Mouse (Mus musculus): ENCODE measurements at regions not wholly inside any gene's neighbourhood (a gene's known extent, or its start where the extent isn't known, plus 50 kb on each side); places are given as distances from the start of the nearest gene placed in this dataset.

DNA sequence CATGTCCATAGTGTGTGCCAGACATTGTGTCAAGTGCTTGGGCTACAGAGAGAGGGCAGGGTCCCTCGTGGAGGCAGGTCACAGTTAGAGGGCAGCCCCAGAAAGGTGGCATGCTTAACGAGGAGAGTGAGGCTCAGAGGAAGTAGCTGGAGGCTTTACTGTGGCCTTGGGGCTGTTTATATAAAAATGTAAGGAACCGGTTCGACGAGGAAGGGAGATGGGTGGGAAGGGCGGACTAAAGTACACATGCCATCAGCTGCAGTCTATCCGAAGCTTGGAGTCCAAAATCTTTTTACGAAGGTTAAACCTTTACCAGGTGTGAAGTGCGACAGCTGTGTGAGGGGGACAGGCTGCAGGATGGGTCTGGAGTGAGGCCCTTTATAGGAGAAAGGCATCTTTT, 115.5 kb upstream of the Klf14 start:
- Histone ChIP-seq H3K9ac (ENCODE audit: low read depth, low read length) (no peak overlapping the region), H3K4me3 (ENCODE audit: low read depth, low read length) (no peak overlapping the region), H3K9me3 (ENCODE audit: control insufficient read depth) (no peaks in the 10 kb centered on the region), H3K4me2 (replicated peaks; ENCODE audit: low read depth) (no peak overlapping the region), H3K4me1 (replicated peaks; ENCODE audit: control insufficient read depth, insufficient read depth, low read length) (peaks cover 15% of the 10 kb centered on the region; the same call in 1 of the 2 replicates), H3K27ac (ENCODE audit: low read depth, low read length) (peak overlapping the region; percentile 21; the same call in 1 of the 2 replicates), H3K36me3 (ENCODE audit: control insufficient read depth, insufficient read depth) (no peaks in the 10 kb centered on the region), H3K27me3 (replicated peaks; ENCODE audit: control insufficient read depth, insufficient read depth, low read length) (no peaks in the 10 kb centered on the region)
- peak; percentile 58 for ATAC-seq
- WGBS, result 22% methylated on average over 9 of the region's 9 CpGs
- TF ChIP-seq CTCF (IDR thresholded peaks at IDR 0.05; ENCODE audit: low read depth), result no peak

DNA sequence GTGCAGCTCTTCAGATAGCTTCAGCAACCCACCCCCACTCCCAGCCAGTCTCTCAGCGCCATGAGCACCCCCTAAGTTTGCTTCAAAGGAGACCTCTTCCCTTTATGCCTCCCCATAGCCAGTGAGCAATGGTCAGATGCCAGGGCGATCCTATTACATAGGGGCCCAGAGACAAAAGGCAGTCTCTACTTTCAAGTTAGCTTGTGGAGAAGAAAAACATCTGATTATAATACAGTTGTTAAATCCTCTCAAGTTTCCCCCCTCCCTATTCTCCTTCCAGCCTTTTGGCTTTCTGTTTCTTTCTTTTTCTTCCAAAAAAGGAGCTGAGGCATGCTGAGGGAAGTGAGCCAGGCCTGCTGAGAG, 116.3 kb upstream of the Klf14 start:
- H3K4me2 ChIP-seq (replicated peaks; ENCODE audit: low read depth), result no peak overlapping the region
- peaks cover 17% of the 10 kb centered on the region; the same call in 1 of the 2 replicates for H3K4me1 ChIP-seq (replicated peaks; ENCODE audit: control insufficient read depth, insufficient read depth, low read length)
- no peaks in the 10 kb centered on the region for H3K9me3 ChIP-seq (ENCODE audit: control insufficient read depth)
- H3K36me3 ChIP-seq (ENCODE audit: control insufficient read depth, insufficient read depth), result no peaks in the 10 kb centered on the region
- 56% methylated on average over 2 of the region's 2 CpGs for WGBS
- no peak for TF ChIP-seq CTCF (IDR thresholded peaks at IDR 0.05; ENCODE audit: low read depth)
- H3K4me3 ChIP-seq (ENCODE audit: low read depth, low read length), result no peak overlapping the region
- H3K27me3 ChIP-seq (replicated peaks; ENCODE audit: control insufficient read depth, insufficient read depth, low read length), result no peaks in the 10 kb centered on the region
- H3K9ac ChIP-seq (ENCODE audit: low read depth, low read length), result no peak overlapping the region
- H3K27ac ChIP-seq (ENCODE audit: low read depth, low read length), result no peak overlapping the region
- ATAC-seq, result no peak

DNA sequence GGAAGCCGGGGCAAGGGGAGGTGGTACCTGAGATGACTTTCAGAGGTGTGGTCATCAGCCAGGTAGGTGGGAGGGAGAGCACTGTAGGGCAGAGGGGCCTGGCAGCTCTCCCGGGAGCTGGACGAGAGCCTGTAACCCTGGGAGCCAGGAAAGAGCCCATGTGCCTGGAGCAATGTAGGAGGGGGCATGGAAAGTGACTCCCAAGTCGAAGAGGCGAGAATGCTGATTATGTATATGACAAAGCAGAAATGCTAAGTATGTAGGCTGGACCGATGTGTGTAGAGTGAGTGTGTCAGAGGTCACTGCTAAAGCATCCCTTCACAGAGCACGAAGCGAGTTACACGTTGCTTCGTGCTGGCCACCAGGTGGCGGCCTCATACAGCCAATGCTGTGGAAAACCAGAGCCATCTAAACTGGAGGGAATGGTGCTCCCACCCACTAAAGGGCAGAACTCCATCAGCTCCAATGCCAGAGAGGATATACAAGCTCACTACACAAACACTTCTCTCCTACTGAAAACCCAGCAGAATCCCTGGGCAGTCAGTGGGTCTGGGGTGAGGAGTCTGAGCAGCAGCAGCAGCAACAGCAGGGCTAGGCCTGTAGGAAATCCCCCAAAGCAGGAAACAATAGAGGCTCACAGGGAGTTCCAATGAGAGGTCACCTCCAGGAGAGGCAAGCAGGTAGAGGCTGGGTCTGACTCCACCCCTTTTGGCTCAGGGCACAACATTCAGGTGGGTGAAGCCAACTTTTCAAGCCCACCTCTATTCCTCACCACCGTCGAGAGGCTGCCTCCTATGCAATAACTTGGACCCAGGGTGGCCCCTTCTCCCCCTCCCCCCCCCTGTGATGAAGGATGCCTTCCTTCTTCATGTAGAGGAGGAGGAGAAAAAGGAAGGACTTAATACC, 116.9 kb upstream of the Klf14 start:
- WGBS, result 23% methylated on average over 13 of the region's 13 CpGs
- no peaks in the 10 kb centered on the region for H3K36me3 ChIP-seq (ENCODE audit: control insufficient read depth, insufficient read depth)
- H3K27ac ChIP-seq (ENCODE audit: low read depth, low read length), result no peak overlapping the region
- H3K4me3 ChIP-seq (ENCODE audit: low read depth, low read length), result no peak overlapping the region
- peak; percentile 31 for ATAC-seq
- no peaks in the 10 kb centered on the region for H3K9me3 ChIP-seq (ENCODE audit: control insufficient read depth)
- TF ChIP-seq CTCF (IDR thresholded peaks at IDR 0.05; ENCODE audit: low read depth), result peak; percentile 99
- H3K9ac ChIP-seq (ENCODE audit: low read depth, low read length), result no peak overlapping the region
- no peak overlapping the region for H3K4me2 ChIP-seq (replicated peaks; ENCODE audit: low read depth)
- H3K4me1 ChIP-seq (replicated peaks; ENCODE audit: control insufficient read depth, insufficient read depth, low read length), result peaks cover 17% of the 10 kb centered on the region; the same call in 1 of the 2 replicates
- H3K27me3 ChIP-seq (replicated peaks; ENCODE audit: control insufficient read depth, insufficient read depth, low read length), result no peaks in the 10 kb centered on the region

DNA sequence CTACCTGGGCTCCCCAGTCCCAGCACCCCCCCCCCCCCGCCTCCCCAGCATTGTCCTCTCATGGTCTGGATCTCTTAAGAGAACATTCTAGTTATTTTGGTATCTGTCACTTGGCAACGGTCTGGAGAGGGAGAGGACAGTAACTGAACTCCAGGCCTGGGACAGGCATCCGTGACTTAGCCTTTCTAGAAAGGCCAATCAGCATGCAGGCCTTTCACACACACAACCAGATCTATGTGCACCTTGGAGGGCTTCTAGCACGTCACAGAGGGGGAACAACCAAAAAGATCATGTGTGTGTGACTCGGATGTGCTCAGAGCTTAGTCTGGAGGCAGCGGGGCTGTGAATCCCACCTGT, 117.6 kb upstream of the Klf14 start:
- peaks cover 17% of the 10 kb centered on the region; the same call in 1 of the 2 replicates for H3K4me1 ChIP-seq (replicated peaks; ENCODE audit: control insufficient read depth, insufficient read depth, low read length)
- H3K9me3 ChIP-seq (ENCODE audit: control insufficient read depth), result no peaks in the 10 kb centered on the region
- no peak overlapping the region for H3K27ac ChIP-seq (ENCODE audit: low read depth, low read length)
- H3K4me3 ChIP-seq (ENCODE audit: low read depth, low read length), result no peak overlapping the region
- H3K27me3 ChIP-seq (replicated peaks; ENCODE audit: control insufficient read depth, insufficient read depth, low read length), result no peaks in the 10 kb centered on the region
- no peak overlapping the region for H3K9ac ChIP-seq (ENCODE audit: low read depth, low read length)
- H3K36me3 ChIP-seq (ENCODE audit: control insufficient read depth, insufficient read depth), result no peaks in the 10 kb centered on the region
- 83% methylated on average over 6 of the region's 6 CpGs for WGBS
- ATAC-seq, result no peak
- no peak for TF ChIP-seq CTCF (IDR thresholded peaks at IDR 0.05; ENCODE audit: low read depth)
- H3K4me2 ChIP-seq (replicated peaks; ENCODE audit: low read depth), result no peak overlapping the region

DNA sequence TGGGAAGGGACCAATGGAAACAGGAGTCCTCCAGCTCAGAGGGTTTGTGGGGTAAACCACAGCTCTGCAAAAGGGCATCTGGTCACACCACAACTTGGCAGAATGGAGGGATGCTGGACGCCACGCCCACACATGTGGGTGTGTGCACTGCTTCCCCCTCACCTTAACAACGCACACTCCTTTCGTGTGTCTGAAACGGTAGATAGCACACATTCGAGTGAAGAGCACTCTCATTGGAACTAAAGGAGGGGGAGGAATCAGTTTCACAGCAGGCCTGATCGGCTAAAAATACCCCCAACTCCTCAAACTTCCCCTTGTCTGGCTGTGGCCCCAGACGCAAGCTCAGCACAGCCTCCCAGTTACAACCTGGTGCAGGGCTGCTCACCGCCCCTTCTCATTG, 118.3 kb upstream of the Klf14 start:
- peaks cover 17% of the 10 kb centered on the region; the same call in 1 of the 2 replicates for H3K4me1 ChIP-seq (replicated peaks; ENCODE audit: control insufficient read depth, insufficient read depth, low read length)
- H3K27me3 ChIP-seq (replicated peaks; ENCODE audit: control insufficient read depth, insufficient read depth, low read length), result no peaks in the 10 kb centered on the region
- H3K4me2 ChIP-seq (replicated peaks; ENCODE audit: low read depth), result no peak overlapping the region
- peak overlapping the region; percentile 31 for H3K27ac ChIP-seq (ENCODE audit: low read depth, low read length)
- no peak overlapping the region for H3K9ac ChIP-seq (ENCODE audit: low read depth, low read length)
- ATAC-seq, result no peak
- no peaks in the 10 kb centered on the region for H3K9me3 ChIP-seq (ENCODE audit: control insufficient read depth)
- TF ChIP-seq CTCF (IDR thresholded peaks at IDR 0.05; ENCODE audit: low read depth), result no peak
- 42% methylated on average over 9 of the region's 9 CpGs for WGBS
- H3K36me3 ChIP-seq (ENCODE audit: control insufficient read depth, insufficient read depth), result no peaks in the 10 kb centered on the region
- no peak overlapping the region for H3K4me3 ChIP-seq (ENCODE audit: low read depth, low read length)

DNA sequence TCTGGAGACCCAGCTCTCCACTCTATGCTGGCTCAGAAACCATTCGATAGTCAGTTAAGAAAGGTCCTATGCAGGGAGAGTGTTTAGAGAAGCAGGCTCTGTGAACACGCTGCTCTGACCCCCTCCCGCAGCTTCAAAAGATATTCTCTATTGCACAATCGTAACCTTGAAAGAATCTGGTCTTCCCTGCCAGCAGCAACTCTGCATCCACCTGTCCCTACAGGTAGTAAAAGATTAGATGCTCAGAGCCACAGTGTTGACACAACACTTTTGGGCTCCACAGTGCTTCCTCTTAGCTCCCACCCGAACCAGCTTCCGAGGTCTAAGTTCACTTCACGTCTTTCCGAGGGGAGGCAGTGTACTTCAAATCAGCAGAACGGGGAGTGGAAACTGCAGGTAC, 118.9 kb upstream of the Klf14 start:
- ATAC-seq, result peak; percentile 63
- TF ChIP-seq CTCF (IDR thresholded peaks at IDR 0.05; ENCODE audit: low read depth), result no peak
- Histone ChIP-seq H3K27ac (ENCODE audit: low read depth, low read length) (peak overlapping the region; percentile 57), H3K4me3 (ENCODE audit: low read depth, low read length) (no peak overlapping the region), H3K27me3 (replicated peaks; ENCODE audit: control insufficient read depth, insufficient read depth, low read length) (no peaks in the 10 kb centered on the region), H3K4me1 (replicated peaks; ENCODE audit: control insufficient read depth, insufficient read depth, low read length) (peaks cover 17% of the 10 kb centered on the region; the same call in 1 of the 2 replicates), H3K9me3 (ENCODE audit: control insufficient read depth) (no peaks in the 10 kb centered on the region), H3K9ac (ENCODE audit: low read depth, low read length) (no peak overlapping the region), H3K36me3 (ENCODE audit: control insufficient read depth, insufficient read depth) (no peaks in the 10 kb centered on the region), H3K4me2 (replicated peaks; ENCODE audit: low read depth) (peak overlapping the region; percentile 7; the same call in 1 of the 2 replicates)
- WGBS, result 35% methylated on average over 9 of the region's 9 CpGs
